Mouse (Mus musculus) stomach, embryonic 14.5 days (tissue): Measurements from ENCODE around the gene Nck2. TPM values are rescaled to one million over a fixed set of nuclear protein-coding genes. Genes with fewer than 3 reads are reported as not detected.

Source experiments
- ATAC-seq: fragments of 200-750 bp; cut with Nextera tagmentation; 2 replicates; pipeline ENCODE4 v1.8.0; 2017; ENCODE audit warnings: low read depth, moderate TSS enrichment; ENCODE audit not compliant: insufficient number of reproducible peaks, insufficient read depth, low FRiP score
- H3K27ac ChIP-seq: fragments of 300-500 bp; sonication (generic); 2 replicates; pipeline ENCODE4 v1.5.1; 2014; ENCODE audit warnings: mild to moderate bottlenecking, low read length, moderate library complexity, mixed read lengths
- H3K27me3 ChIP-seq: fragments of 300-500 bp; sonication (generic); 2 replicates; pipeline ENCODE4 v1.6.1; 2014; ENCODE audit warnings: low read length, control low read depth, mixed read lengths; ENCODE audit not compliant: control insufficient read depth, insufficient read depth
- H3K36me3 ChIP-seq: fragments of 300-500 bp; sonication (generic); 2 replicates; pipeline ENCODE4 v1.6.1; 2014; ENCODE audit warnings: mild to moderate bottlenecking, control low read depth, low read length, moderate library complexity, mixed read lengths; ENCODE audit not compliant: control insufficient read depth, insufficient read depth
- H3K4me1 ChIP-seq: fragments of 300-500 bp; sonication (generic); 2 replicates; pipeline ENCODE4 v1.6.1; 2014; ENCODE audit warnings: low read length, control low read depth, mixed read lengths; ENCODE audit not compliant: control insufficient read depth, insufficient read depth
- H3K4me2 ChIP-seq: fragments of 300-500 bp; sonication (generic); replicated peaks from 2 replicates; pipeline ENCODE4 v1.6.1; 2014; ENCODE audit warnings: low read depth, low read length, control low read depth
- H3K4me3 ChIP-seq: fragments of 300-500 bp; sonication (generic); 2 replicates; pipeline ENCODE4 v1.5.1; 2014; ENCODE audit warnings: low read depth, low read length, control low read depth
- H3K9ac ChIP-seq: fragments of 300-500 bp; sonication (generic); replicated peaks from 2 replicates; pipeline ENCODE4 v1.6.1; 2014; ENCODE audit warnings: low read depth, mild to moderate bottlenecking, control low read depth, low read length, moderate library complexity, mixed read lengths
- H3K9me3 ChIP-seq: fragments of 300-500 bp; sonication (generic); 2 replicates; pipeline ENCODE4 v1.6.1; 2016; ENCODE audit warnings: low read depth, low read length, control low read depth; ENCODE audit not compliant: control insufficient read depth
- WGBS: fragments of 180-500 bp; shearing (Covaris S2); extraction: QIAGEN DNeasy Blood & Tissue Kit; methylation state at CpG from one replicate; pipeline ENCODE4 v1.1.7; 2014; 5-methylcytosine and 5-hydroxymethylcytosine counted together
- polyA plus RNA-seq: library from polyadenylated mRNA; unstranded; fragments of >200 nt; fragmentation: Nextera tagmentation; extraction: Ambion mirVana; gene quantifications from 2 replicates; pipeline ENCODE4 v1.2.1, GENCODE M21; 2014

Gene Nck2
- polyA plus RNA-seq, 1 experiment from 2014 or later, result 49.0 TPM

DNA sequence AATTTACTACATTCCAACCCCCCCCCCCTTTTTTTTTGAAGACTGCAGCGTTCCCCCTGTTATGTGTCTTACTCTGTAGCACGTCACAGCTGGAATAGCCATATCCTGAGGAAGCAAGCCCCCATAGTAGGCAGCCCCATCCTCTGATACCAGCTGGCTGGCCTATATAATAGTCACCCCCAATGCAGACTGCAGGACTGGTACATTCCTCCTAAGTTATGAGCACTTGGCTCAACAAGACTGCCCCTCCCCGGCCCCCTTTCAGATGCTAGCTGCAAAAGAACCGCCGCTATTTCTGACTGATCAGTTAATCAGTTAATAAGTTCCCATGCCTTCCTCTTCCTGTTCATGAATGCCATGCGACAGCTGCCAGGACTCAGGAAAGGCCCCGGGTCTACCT lies 23.8 kb downstream of the Nck2 start:
- Histone ChIP-seq H3K4me3 (no peak overlapping the region), H3K27me3 (no peaks in the 10 kb centered on the region), H3K36me3 (no peaks in the 10 kb centered on the region), H3K4me1 (peaks cover 49% of the 10 kb centered on the region), H3K9me3 (no peaks in the 10 kb centered on the region), H3K4me2 (no peak overlapping the region), H3K27ac (no peak overlapping the region; the same call in 1 of the 2 replicates), H3K9ac (no peak overlapping the region)
- no peak for ATAC-seq
- WGBS, result 68% methylated on average over 7 of the region's 7 CpGs

DNA sequence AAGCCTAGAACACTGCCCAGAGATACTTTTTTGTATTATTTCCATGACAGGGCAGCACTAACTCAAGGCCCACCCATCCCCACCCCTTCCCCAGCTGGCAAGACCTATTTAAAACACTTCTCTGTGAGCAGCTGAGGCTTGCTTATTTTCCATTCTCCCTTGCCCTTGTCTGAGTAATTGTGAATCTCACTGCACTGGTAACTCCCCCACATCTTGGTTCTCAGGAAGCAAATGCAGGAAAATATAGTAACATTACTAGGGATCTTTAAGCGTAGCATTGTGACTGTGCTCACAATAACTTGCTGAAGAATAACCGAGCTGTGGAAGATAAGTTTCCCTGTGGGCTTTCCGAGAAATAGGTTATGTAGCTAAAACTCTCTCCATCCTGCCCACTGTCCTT lies 24.6 kb downstream of the Nck2 start:
- no peaks in the 10 kb centered on the region for H3K36me3 ChIP-seq
- no peak overlapping the region for H3K4me2 ChIP-seq
- H3K9me3 ChIP-seq, result no peaks in the 10 kb centered on the region
- no peak overlapping the region for H3K9ac ChIP-seq
- no peak overlapping the region for H3K4me3 ChIP-seq
- 82% methylated on average over 3 of the region's 3 CpGs for WGBS
- H3K27ac ChIP-seq, result no peak overlapping the region; the same call in 1 of the 2 replicates
- H3K27me3 ChIP-seq, result no peaks in the 10 kb centered on the region
- no peak for ATAC-seq
- H3K4me1 ChIP-seq, result peaks cover 49% of the 10 kb centered on the region

GRCm38 (mm10) chr1:43470421-43471179 lies 26.2 kb downstream of the Nck2 start:
- Histone ChIP-seq H3K4me1 (peaks cover 52% of the 10 kb centered on the region; the same call in 1 of the 2 replicates), H3K9ac (no peak overlapping the region), H3K36me3 (no peaks in the 10 kb centered on the region), H3K9me3 (no peaks in the 10 kb centered on the region), H3K27ac (no peak overlapping the region), H3K4me2 (no peak overlapping the region), H3K4me3 (no peak overlapping the region), H3K27me3 (no peaks in the 10 kb centered on the region)
- 85% methylated on average over 10 of the region's 10 CpGs for WGBS
- no peak for ATAC-seq

- no peaks in the 10 kb centered on the region for H3K36me3 ChIP-seq
- H3K4me3 ChIP-seq, result no peak overlapping the region
- H3K9ac ChIP-seq, result no peak overlapping the region
- H3K27ac ChIP-seq, result no peak overlapping the region; the same call in 1 of the 2 replicates
- 82% methylated on average over 4 of the region's 4 CpGs for WGBS
- no peaks in the 10 kb centered on the region for H3K9me3 ChIP-seq
- peaks cover 47% of the 10 kb centered on the region; the same call in 1 of the 2 replicates for H3K4me1 ChIP-seq
- no peak overlapping the region for H3K4me2 ChIP-seq
- ATAC-seq, result no peak
- no peaks in the 10 kb centered on the region for H3K27me3 ChIP-seq
Observed at GRCm38 (mm10) chr1:43471180-43472045, 27.0 kb downstream of the Nck2 start.

DNA sequence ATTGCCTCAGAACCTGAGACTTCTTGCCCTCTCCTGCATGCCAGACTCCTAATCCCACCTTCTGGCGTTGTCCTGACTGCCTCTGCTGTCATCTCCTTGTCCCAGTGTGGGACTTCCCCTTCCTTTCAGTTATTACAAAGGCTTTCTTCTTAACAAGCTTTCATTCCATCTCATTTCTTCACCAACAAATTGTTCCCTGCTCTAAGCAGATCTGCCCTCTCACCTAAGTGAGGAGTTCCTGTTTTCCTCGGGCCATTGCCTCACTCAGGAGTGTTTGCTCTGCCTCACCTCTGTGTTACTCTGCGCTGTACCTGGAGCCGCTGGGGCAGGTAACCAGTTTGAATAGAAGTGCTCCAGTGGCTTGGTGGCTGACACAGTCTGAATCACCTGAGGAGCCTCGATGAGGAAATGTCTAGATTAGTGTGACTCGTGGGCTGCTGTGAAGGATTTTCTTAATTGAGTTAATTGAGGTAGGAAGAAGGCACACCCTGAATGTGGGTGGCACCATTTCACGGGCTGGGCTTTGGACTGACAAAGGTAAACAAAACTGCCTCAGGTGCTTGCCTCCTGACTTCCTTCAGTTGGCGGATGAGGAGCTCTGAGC lies 27.8 kb downstream of the Nck2 start:
- Histone ChIP-seq H3K9ac (no peak overlapping the region), H3K27ac (no peak overlapping the region; the same call in 1 of the 2 replicates), H3K36me3 (no peaks in the 10 kb centered on the region), H3K27me3 (no peaks in the 10 kb centered on the region), H3K4me1 (peaks cover 42% of the 10 kb centered on the region; the same call in 1 of the 2 replicates), H3K4me3 (no peak overlapping the region), H3K4me2 (no peak overlapping the region), H3K9me3 (no peaks in the 10 kb centered on the region)
- 57% methylated on average over 8 of the region's 8 CpGs for WGBS
- peak; percentile 75; the same call in 1 of the 2 replicates for ATAC-seq

GRCm38 (mm10) chr1:43473734-43474534 lies 29.6 kb downstream of the Nck2 start:
- no peak overlapping the region for H3K4me2 ChIP-seq

GRCm38 (mm10) chr1:43474535-43475409 lies 30.4 kb downstream of the Nck2 start:
- no peak for ATAC-seq
- no peak overlapping the region for H3K27ac ChIP-seq
- WGBS, result 60% methylated on average over 6 of the region's 6 CpGs

More at GRCm38 (mm10) chr1:43473734-43474534, 29.6 kb downstream of the Nck2 start:
- H3K9ac ChIP-seq, result no peak overlapping the region
- no peaks in the 10 kb centered on the region for H3K36me3 ChIP-seq
- no peak overlapping the region for H3K27ac ChIP-seq
- H3K4me3 ChIP-seq, result no peak overlapping the region
- H3K27me3 ChIP-seq, result no peaks in the 10 kb centered on the region
- no peaks in the 10 kb centered on the region for H3K9me3 ChIP-seq
- 76% methylated on average over 5 of the region's 5 CpGs for WGBS
- no peak for ATAC-seq
- H3K4me1 ChIP-seq, result peaks cover 32% of the 10 kb centered on the region; the same call in 1 of the 2 replicates

More at GRCm38 (mm10) chr1:43474535-43475409, 30.4 kb downstream of the Nck2 start:
- H3K9me3 ChIP-seq, result no peaks in the 10 kb centered on the region
- H3K9ac ChIP-seq, result no peak overlapping the region
- H3K36me3 ChIP-seq, result no peaks in the 10 kb centered on the region
- H3K4me1 ChIP-seq, result peaks cover 29% of the 10 kb centered on the region; the same call in 1 of the 2 replicates
- H3K4me2 ChIP-seq, result no peak overlapping the region
- H3K27me3 ChIP-seq, result no peaks in the 10 kb centered on the region
- no peak overlapping the region for H3K4me3 ChIP-seq
